Mouse (Mus musculus): ENCODE data around the gene Slc1a3. TPM values are rescaled to one million over a fixed set of nuclear protein-coding genes. Genes with fewer than 3 reads are reported as not detected.

Gene Slc1a3
- polyA plus RNA-seq, 1 experiment from 2014 or later: 1.5 TPM

DNA sequence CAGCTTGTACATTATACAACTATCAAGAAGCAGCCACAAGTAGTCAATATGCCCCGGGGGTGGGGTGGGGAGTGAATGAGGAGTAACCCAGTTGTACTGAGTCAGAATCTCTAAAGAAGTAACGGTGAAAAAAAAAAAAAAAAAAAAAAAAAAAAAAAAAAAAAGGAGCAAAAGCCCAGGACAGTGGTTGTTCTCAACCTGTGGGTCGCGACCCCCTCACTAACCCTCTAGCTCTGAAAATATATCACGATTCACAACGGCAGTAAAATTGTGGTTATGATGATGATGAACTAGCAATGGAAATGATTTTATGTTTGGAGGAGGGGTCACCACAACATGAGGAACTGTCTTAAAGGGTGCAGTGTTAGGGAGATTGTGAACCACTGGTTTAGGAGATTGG lies 108.2 kb downstream of the Slc1a3 start:
- WGBS (ENCODE audit: insufficient replicate concordance): 62% methylated on average over 6 of the region's 6 CpGs
- DNase-seq (no peak), ATAC-seq (ENCODE audit: low read depth) (no peak)
- Histone ChIP-seq H3K27ac (no peak overlapping the region), H3K9me3 (replicated peaks) (no peaks in the 10 kb centered on the region), H3K27me3 (no peaks in the 10 kb centered on the region), H3K36me3 (no peaks in the 10 kb centered on the region), H3K4me1 (replicated peaks) (no peaks in the 10 kb centered on the region), H3K4me2 (no peak overlapping the region), H3K4me3 (replicated peaks) (no peak overlapping the region), H3K9ac (no peak overlapping the region)

DNA sequence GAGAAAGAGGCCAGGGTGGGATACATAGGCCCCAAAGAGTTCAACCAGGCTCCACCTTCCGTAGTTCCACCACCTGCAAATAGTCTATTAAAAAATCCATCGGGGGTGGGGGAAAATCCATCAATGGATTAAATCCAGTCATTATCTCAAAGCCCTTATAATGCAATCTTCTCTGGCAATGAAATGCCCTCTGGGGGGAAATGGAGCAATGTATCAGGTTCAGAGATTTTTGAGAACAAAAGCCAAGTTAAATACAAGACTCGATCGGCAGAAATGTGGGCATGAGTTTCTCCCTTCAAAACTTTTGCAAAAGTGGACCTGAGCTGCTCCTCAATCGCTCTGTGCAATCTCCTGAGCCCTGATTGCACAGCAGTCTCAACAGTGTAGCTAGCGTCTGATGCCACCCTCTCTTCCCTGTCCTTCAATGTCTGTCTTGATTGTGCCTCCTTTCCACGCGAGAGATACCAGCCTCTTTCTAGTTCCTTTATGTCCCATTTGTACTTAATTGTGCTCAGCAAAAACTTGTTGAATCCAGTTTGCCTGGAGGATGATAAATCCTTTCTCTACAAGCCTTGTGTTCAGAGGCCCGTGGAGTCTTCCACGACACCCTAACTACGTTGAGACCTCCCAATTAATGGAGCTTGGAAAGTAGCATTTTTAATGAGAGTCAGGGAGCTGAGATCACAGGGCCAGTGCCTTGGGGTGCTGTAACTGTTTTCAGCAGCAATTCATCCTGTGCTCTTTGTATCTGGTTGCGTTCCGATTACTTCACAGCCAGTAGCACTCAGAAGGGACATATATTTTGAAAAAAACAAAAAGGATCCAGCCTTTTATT lies 109.0 kb downstream of the Slc1a3 start:
- Histone ChIP-seq H3K9me3 (replicated peaks) (no peaks in the 10 kb centered on the region), H3K9ac (no peak overlapping the region), H3K4me1 (replicated peaks) (no peaks in the 10 kb centered on the region), H3K27ac (no peak overlapping the region), H3K27me3 (no peaks in the 10 kb centered on the region), H3K36me3 (no peaks in the 10 kb centered on the region), H3K4me2 (no peak overlapping the region), H3K4me3 (replicated peaks) (no peak overlapping the region)
- 71% methylated on average over 13 of the region's 13 CpGs for WGBS (ENCODE audit: insufficient replicate concordance)
- no peak for ATAC-seq (ENCODE audit: low read depth)
- DNase-seq: no peak

DNA sequence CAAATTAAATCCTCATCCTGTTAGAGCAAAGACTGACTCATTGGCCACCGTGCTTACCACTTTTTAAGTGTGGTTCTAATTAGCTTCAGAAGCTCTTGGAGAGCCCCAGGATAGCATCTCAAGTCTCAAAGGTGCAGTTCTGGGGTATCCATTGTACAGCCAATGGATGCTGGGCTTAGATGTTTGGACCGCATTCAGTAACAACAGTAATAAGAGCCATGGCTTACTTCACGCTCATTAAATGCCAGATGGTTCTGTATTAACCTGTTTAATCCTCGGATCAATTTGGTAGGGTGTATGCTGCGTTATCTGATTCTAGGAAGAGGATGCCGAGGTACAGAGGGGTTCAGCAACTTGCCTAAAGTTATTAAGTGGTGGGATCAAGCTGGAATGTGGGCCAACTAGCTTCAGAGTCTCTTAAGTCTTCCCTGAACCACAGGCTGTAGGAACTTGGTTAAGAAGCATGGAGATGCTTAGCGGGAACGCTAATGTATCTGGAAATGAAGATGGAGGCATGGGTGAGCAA lies 114.1 kb downstream of the Slc1a3 start:
- DNase-seq (no peak), ATAC-seq (ENCODE audit: low read depth) (no peak)
- Histone ChIP-seq H3K36me3 (no peaks in the 10 kb centered on the region), H3K9ac (no peak overlapping the region), H3K4me1 (replicated peaks) (no peaks in the 10 kb centered on the region), H3K27ac (no peak overlapping the region), H3K27me3 (no peaks in the 10 kb centered on the region), H3K4me2 (no peak overlapping the region), H3K4me3 (replicated peaks) (no peak overlapping the region), H3K9me3 (replicated peaks) (no peaks in the 10 kb centered on the region)
- 68% methylated on average over 8 of the region's 8 CpGs for WGBS (ENCODE audit: insufficient replicate concordance)

DNA sequence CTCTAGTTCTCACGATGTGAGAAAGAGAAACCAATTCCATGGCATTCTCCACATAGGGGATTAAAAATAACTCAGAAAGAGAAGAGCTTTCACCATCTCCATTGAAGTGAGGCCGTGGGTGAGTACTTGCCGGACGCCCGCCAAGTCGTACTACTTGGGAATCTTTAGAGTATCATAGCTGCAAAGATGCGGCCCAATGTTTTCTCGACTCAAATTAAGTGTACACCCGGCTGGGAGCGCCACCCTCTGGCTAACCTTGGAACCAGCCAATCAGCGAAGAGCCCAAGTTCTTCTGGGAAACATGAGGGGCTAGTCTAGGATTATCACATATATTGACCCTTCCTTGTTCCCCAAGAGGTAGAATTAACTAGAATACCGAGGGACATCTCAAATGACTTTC lies 115.3 kb downstream of the Slc1a3 start:
- H3K27ac ChIP-seq: no peak overlapping the region
- no peaks in the 10 kb centered on the region for H3K27me3 ChIP-seq
- no peak overlapping the region for H3K9ac ChIP-seq
- 65% methylated on average over 12 of the region's 12 CpGs for WGBS (ENCODE audit: insufficient replicate concordance)
- no peaks in the 10 kb centered on the region for H3K9me3 ChIP-seq (replicated peaks)
- ATAC-seq (ENCODE audit: low read depth) (no peak), DNase-seq (no peak)
- H3K4me3 ChIP-seq (replicated peaks): no peak overlapping the region
- H3K4me1 ChIP-seq (replicated peaks): no peaks in the 10 kb centered on the region
- H3K36me3 ChIP-seq: no peaks in the 10 kb centered on the region
- no peak overlapping the region for H3K4me2 ChIP-seq

DNA sequence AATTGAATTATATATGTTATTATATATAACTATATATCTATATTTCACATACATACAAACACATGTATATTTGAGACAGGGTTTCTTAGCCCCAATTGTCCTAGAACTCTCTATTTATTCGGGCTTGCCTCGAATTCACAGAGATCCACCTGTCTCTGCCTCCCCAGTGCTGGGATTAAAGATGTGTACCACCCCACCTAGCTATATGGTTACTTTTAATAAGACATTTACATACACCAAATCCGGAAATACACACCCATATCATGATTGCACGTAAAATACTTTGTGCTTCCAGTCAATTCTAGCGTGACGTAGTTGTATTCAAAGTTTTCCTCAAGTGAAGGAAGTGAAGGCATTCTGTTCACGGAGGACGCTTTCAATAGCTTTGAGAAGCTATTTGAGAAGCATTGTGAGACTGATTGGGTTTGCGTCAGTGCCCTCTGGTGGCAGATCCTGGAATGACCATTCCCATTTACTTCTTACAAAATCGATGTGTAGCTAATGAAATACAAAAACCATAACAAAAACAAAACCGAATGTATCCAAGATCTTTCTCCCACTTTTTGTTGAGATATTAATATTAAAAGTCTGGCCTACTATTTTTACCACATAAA lies 121.0 kb downstream of the Slc1a3 start:
- H3K9me3 ChIP-seq (replicated peaks): no peaks in the 10 kb centered on the region
- H3K27ac ChIP-seq: no peak overlapping the region
- WGBS (ENCODE audit: insufficient replicate concordance): 10% methylated on average over 11 of the region's 11 CpGs
- H3K4me1 ChIP-seq (replicated peaks): no peaks in the 10 kb centered on the region
- DNase-seq (peak; percentile 32), ATAC-seq (ENCODE audit: low read depth) (no peak)
- H3K4me2 ChIP-seq: peak overlapping the region; percentile 37
- H3K9ac ChIP-seq: no peak overlapping the region
- H3K4me3 ChIP-seq (replicated peaks): no peak overlapping the region
- H3K36me3 ChIP-seq: no peaks in the 10 kb centered on the region
- H3K27me3 ChIP-seq: no peaks in the 10 kb centered on the region

DNA sequence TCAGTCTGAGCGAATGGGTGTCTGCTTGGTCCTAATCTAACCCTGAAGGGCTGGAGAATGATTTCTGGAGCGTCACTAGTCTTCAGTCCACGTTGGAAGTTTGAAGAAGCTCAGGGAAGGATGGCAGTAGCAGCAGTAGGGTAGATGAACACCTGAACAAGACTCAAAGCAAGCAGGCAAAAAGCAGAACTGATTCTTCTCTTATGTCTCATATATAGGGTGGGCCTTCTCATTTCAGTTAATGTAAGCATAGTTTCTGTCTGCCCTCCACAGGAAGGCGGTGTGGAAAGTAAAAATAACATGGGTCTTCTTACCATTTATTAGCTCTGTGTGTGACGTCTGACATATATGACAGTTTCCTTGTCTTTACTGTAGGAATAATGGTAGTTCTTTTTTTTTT lies 122.5 kb downstream of the Slc1a3 start:
- ATAC-seq (ENCODE audit: low read depth) (no peak), DNase-seq (no peak)
- WGBS (ENCODE audit: insufficient replicate concordance): 70% methylated on average over 5 of the region's 5 CpGs
- Histone ChIP-seq H3K9me3 (replicated peaks) (no peaks in the 10 kb centered on the region), H3K9ac (no peak overlapping the region), H3K27ac (no peak overlapping the region), H3K4me1 (replicated peaks) (no peaks in the 10 kb centered on the region), H3K4me2 (no peak overlapping the region), H3K4me3 (replicated peaks) (no peak overlapping the region), H3K27me3 (no peaks in the 10 kb centered on the region), H3K36me3 (no peaks in the 10 kb centered on the region)

DNA sequence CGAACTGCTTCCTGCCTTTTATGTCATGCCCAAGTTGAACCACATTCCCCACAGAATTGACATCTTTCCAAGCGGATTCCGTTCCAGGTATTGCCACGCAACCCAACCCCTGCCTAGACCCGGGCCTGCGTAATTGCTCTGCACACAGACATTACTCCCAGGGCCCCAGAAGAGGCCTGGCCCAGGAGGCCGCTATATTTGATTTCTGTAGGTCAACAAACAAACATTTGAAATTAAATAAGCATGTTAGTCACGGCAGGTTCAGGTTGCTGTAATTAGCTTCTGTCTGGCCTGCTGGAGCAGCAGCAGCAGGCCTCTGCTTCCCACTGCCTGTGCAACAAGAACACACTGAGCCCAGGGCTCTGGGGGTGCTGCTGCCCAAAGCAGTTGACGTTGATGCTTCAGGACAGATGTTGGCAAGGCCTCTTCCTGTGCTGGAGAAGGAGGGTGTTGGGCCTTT lies 123.7 kb downstream of the Slc1a3 start:
- ATAC-seq (ENCODE audit: low read depth) (no peak), DNase-seq (no peak)
- WGBS (ENCODE audit: insufficient replicate concordance): 71% methylated on average over 9 of the region's 9 CpGs
- Histone ChIP-seq H3K4me2 (no peak overlapping the region), H3K9ac (no peak overlapping the region), H3K9me3 (replicated peaks) (no peaks in the 10 kb centered on the region), H3K4me1 (replicated peaks) (no peaks in the 10 kb centered on the region), H3K36me3 (no peaks in the 10 kb centered on the region), H3K27ac (no peak overlapping the region), H3K4me3 (replicated peaks) (no peak overlapping the region), H3K27me3 (no peaks in the 10 kb centered on the region)

Other genes with a start within 250 kb of the Slc1a3 start
- not detected in 2 replicates for gene Gm2310, start 190.8 kb downstream of the Slc1a3 start, polyA plus RNA-seq (2015; fragmentation: Nextera tagmentation; extraction: Ambion mirVana)

Measured in liver, embryonic 13.5 days (tissue).